Mouse (Mus musculus) midbrain, embryonic 14.5 days (tissue): ENCODE measurements at regions not wholly inside any gene's neighbourhood (a gene's known extent, or its start where the extent isn't known, plus 50 kb on each side); places are given as distances from the start of the nearest gene placed in this dataset.

Experiments
- ATAC-seq: fragments of 200-750 bp; cut with Nextera tagmentation; 2 replicates; pipeline ENCODE4 v1.8.0; 2017; ENCODE audit warnings: moderate number of reproducible peaks, moderate library complexity; ENCODE audit not compliant: low FRiP score, low TSS enrichment
- DNase-seq: peaks from one replicate; pipeline ENCODE4 v3.0.0-alpha.2; 2015
- H3K27ac ChIP-seq: fragments of 300-500 bp; sonication (generic); replicated peaks from 2 replicates; pipeline ENCODE4 v1.5.1; 2014; ENCODE audit warnings: mild to moderate bottlenecking, low read depth, low read length, moderate library complexity
- H3K27me3 ChIP-seq: fragments of 300-500 bp; sonication (generic); 2 replicates; pipeline ENCODE4 v1.6.1; 2014; ENCODE audit warnings: low read length, control low read depth, mixed read lengths; ENCODE audit not compliant: control insufficient read depth, insufficient read depth
- H3K36me3 ChIP-seq: fragments of 300-500 bp; sonication (generic); 2 replicates; pipeline ENCODE4 v1.6.1; 2014; ENCODE audit warnings: low read length, control low read depth; ENCODE audit not compliant: control insufficient read depth, insufficient read depth
- H3K4me1 ChIP-seq: fragments of 300-500 bp; sonication (generic); 2 replicates; pipeline ENCODE4 v1.6.1; 2014; ENCODE audit warnings: mild to moderate bottlenecking, antibody characterized with exemption, low read length, control low read depth; ENCODE audit not compliant: control insufficient read depth, insufficient read depth
- H3K4me2 ChIP-seq: fragments of 300-500 bp; sonication (generic); 2 replicates; pipeline ENCODE4 v1.6.1; 2014; ENCODE audit warnings: mild to moderate bottlenecking, low read length, moderate library complexity
- H3K4me3 ChIP-seq: fragments of 300-500 bp; sonication (generic); replicated peaks from 2 replicates; pipeline ENCODE4 v1.5.1; 2014; ENCODE audit warnings: low read depth, low read length
- H3K9ac ChIP-seq: fragments of 300-500 bp; sonication (generic); replicated peaks from 2 replicates; pipeline ENCODE4 v1.6.1; 2014; ENCODE audit warnings: mild to moderate bottlenecking, low read length, moderate library complexity
- H3K9me3 ChIP-seq: fragments of 300-500 bp; sonication (generic); 2 replicates; pipeline ENCODE4 v1.6.1; 2016; ENCODE audit warnings: low read length, control low read depth, mixed read lengths; ENCODE audit not compliant: control insufficient read depth
- WGBS: fragments of 180-500 bp; shearing (Covaris S2); extraction: QIAGEN DNeasy Blood & Tissue Kit; methylation state at CpG from one replicate; pipeline ENCODE4 v1.1.7; 2014; 5-methylcytosine and 5-hydroxymethylcytosine counted together

DNA sequence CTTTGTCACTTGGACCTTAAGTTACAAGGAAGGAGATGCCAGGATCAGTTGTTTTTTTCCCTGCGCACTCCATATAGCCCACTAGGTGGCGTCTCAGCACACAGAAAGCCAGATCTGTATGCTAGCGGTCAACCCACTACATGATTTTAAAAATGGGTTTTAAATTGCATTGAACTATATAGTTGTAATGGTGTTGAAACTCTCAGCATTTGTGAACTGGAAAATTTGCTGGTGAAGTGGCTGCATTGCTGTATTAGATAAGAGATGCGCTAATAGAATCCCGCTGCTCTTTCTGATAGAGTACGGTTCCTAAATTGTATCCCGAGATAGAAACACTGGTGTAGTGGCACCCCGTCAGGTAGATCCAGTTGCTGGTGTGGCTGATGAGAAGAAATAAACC is 261.9 kb upstream of the Mpped2 start:
- H3K27me3 ChIP-seq = no peaks in the 10 kb centered on the region
- H3K9ac ChIP-seq = no peak overlapping the region
- DNase-seq = peak; percentile 90
- no peak; the same call in 1 of the 2 replicates for ATAC-seq
- no peaks in the 10 kb centered on the region for H3K9me3 ChIP-seq
- H3K4me2 ChIP-seq = peak overlapping the region; percentile 52
- H3K4me3 ChIP-seq = peak overlapping the region; percentile 17; the same call in 1 of the 2 replicates
- 28% methylated on average over 8 of the region's 8 CpGs for WGBS
- H3K4me1 ChIP-seq = peaks cover 2% of the 10 kb centered on the region; the same call in 1 of the 2 replicates
- no peaks in the 10 kb centered on the region for H3K36me3 ChIP-seq
- H3K27ac ChIP-seq = no peak overlapping the region

DNA sequence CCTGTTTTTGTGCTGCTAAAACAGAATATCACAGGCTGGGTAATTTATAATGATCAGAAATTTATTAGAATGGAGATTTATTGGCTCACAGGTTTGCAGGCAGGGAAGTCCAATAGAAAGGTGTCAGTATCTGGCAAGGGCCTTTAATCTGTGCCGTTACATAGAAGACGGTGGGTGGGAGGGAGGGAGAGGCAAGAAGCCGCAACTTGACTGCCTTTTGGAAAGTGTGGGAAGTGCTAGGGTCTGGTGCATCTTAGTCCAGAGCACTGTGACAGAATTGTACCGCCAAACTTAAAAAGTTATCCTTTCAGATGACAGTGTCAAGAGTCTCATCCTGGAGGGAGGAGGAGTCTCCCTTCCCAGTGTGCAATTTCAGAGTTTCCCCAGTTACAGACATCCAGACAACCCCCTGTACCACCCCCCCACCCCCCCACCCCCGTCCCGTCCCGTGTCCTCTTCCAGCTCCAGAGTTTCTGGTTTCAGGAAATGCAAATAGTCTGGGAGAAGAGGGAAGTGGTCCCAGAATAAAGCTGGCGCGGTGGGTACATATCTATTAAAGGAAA is 261.4 kb upstream of the Mpped2 start:
- Histone ChIP-seq H3K27ac (no peak overlapping the region), H3K36me3 (no peaks in the 10 kb centered on the region), H3K4me2 (peak overlapping the region; percentile 52), H3K27me3 (no peaks in the 10 kb centered on the region), H3K4me1 (peaks cover 2% of the 10 kb centered on the region; the same call in 1 of the 2 replicates), H3K9me3 (no peaks in the 10 kb centered on the region), H3K9ac (no peak overlapping the region), H3K4me3 (peak overlapping the region; percentile 17; the same call in 1 of the 2 replicates)
- 16% methylated on average over 9 of the region's 9 CpGs for WGBS
- ATAC-seq (peak; percentile 27; the same call in 1 of the 2 replicates), DNase-seq (peak; percentile 30)

DNA sequence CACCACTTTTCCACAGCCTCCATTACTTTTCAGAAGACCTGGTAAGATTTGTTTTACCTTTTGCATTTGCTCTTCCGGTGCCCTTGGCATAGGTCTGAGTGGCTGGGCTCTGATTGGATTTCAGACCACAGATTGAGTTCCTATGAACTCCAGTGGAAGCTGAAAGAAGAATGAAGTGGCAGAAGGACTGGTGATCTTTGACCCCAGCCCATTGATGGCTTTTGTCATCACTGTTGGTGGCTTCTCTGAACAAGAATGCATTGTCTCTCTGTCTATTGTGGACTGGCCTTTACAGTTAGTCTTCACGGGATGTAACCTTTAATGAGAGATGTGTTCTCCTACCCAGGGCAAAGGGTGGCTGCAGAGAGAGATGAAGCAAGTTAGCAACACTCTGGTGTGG is 256.9 kb upstream of the Mpped2 start:
- H3K27ac ChIP-seq = no peak overlapping the region
- WGBS = 8% methylated on average over 2 of the region's 2 CpGs
- DNase-seq = no peak

DNA sequence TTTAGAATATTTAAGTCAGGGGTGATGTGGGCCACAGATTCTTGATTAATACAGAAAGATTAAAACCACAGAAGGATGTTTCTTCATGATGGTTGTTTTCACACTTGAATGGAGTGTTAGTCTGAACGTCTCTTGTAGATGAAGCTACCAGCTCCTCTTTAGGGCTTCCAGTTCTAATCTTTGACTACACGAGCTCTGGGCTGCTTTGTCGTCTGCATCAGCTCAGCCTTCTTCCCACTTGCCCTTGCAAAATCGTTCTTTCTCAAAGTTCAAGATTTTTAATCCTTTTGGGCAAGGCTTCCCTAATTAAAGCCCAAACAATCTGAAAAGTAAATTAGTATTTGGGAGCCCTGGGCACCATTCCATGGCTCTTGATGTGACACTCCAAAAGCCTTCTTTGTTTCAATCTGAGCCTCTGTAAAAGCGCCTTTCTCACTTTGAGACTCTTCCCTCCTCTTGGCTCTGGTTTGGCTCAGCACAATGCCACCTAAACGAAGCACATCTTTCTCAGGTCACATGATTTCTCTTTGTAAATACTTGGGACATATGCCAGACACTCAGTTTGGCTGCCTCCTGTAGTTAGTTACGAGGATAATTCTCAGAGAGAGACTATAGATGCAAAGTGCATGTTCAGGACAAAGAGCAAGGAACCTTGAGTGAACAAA is 238.6 kb upstream of the Mpped2 start:
- no peaks in the 10 kb centered on the region for H3K27me3 ChIP-seq
- H3K4me3 ChIP-seq = no peak overlapping the region
- ATAC-seq = peak; percentile 24; the same call in 1 of the 2 replicates
- no peaks in the 10 kb centered on the region for H3K4me1 ChIP-seq
- H3K9ac ChIP-seq = no peak overlapping the region
- H3K4me2 ChIP-seq = no peak overlapping the region
- no peaks in the 10 kb centered on the region for H3K9me3 ChIP-seq
- no peak overlapping the region for H3K27ac ChIP-seq
- peak; percentile 60 for DNase-seq
- WGBS = 56% methylated on average over 7 of the region's 7 CpGs
- no peaks in the 10 kb centered on the region for H3K36me3 ChIP-seq

More for the DNA sequence above, 256.9 kb upstream of the Mpped2 start:
- ATAC-seq = no peak
- Histone ChIP-seq H3K4me2 (no peak overlapping the region), H3K27me3 (no peaks in the 10 kb centered on the region), H3K4me3 (no peak overlapping the region), H3K4me1 (peaks cover 2% of the 10 kb centered on the region; the same call in 1 of the 2 replicates), H3K9ac (no peak overlapping the region), H3K36me3 (no peaks in the 10 kb centered on the region), H3K9me3 (no peaks in the 10 kb centered on the region)

DNA sequence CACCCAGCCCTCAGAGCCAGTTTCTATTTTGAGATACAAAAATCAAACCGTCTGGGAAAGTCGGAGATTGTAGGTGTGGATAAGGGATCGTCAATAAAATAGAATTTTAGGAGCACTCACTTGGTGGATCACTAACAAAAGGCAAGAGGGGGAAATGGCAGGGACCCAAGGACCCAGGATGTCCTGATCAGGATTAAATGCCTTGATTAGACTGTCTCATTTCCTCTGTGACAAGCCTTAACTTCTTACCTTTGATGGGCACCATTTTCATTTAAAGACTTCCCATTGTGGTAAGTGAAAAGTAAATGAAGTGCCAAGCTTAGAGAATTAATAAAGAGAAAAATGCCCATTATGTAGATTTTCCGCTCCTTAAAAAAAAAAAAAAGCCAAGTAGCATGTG is 238.0 kb upstream of the Mpped2 start:
- no peak overlapping the region for H3K27ac ChIP-seq
- WGBS = 79% methylated on average over 4 of the region's 4 CpGs

DNA sequence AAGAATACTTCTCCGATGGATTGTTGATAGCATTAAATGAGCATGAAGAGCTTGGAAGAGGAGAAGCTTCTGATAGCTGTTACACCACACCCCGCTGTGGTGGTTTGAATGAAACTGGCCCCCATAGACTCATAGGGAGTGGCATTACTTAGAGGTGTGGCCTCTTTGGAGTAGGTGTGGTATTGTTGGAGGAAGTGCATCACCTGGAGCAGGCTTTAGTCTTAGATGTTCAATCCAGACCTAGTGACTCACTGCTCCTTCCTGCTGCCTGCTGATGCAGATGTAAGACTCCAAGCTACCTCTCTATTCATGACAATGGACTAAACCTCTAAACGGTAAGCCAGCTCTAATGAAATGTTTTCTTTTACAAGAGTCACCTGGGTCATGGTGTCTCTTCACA is 237.1 kb upstream of the Mpped2 start:
- Histone ChIP-seq H3K36me3 (no peaks in the 10 kb centered on the region), H3K9me3 (no peaks in the 10 kb centered on the region), H3K27ac (no peak overlapping the region), H3K9ac (no peak overlapping the region), H3K4me1 (no peaks in the 10 kb centered on the region), H3K4me3 (no peak overlapping the region), H3K27me3 (no peaks in the 10 kb centered on the region), H3K4me2 (no peak overlapping the region)
- WGBS = 91% methylated on average over 3 of the region's 3 CpGs
- DNase-seq = no peak
- no peak for ATAC-seq

More for the DNA sequence above, 238.0 kb upstream of the Mpped2 start:
- no peak overlapping the region for H3K4me2 ChIP-seq
- ATAC-seq = no peak
- H3K36me3 ChIP-seq = no peaks in the 10 kb centered on the region
- no peaks in the 10 kb centered on the region for H3K9me3 ChIP-seq
- H3K4me3 ChIP-seq = no peak overlapping the region
- DNase-seq = no peak
- no peaks in the 10 kb centered on the region for H3K27me3 ChIP-seq
- no peaks in the 10 kb centered on the region for H3K4me1 ChIP-seq
- no peak overlapping the region for H3K9ac ChIP-seq

DNA sequence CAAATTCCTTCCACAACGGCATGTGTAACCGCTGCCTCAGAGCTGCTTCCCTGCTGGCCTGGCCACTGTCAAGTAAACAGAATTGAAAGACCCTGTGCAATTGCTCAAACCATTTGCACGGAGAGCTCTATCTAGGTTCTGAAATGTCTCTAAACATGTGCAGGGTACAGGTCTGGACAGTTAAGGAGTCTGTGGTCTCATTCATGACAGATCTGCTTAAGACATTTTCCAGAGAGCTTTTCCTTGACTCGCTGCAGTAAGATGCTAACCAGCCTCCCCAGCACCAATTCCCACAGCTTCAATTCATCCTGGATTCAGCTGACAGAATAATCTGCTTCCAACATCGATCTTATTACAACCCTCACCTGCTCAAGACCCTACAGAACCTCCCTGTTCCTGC is 235.1 kb upstream of the Mpped2 start:
- H3K27ac ChIP-seq = no peak overlapping the region
- no peaks in the 10 kb centered on the region for H3K27me3 ChIP-seq
- no peak overlapping the region for H3K4me3 ChIP-seq
- DNase-seq (no peak), ATAC-seq (no peak)
- no peaks in the 10 kb centered on the region for H3K9me3 ChIP-seq
- peaks cover 7% of the 10 kb centered on the region; the same call in 1 of the 2 replicates for H3K4me1 ChIP-seq
- H3K9ac ChIP-seq = no peak overlapping the region
- WGBS = 45% methylated on average over 5 of the region's 5 CpGs
- no peaks in the 10 kb centered on the region for H3K36me3 ChIP-seq
- H3K4me2 ChIP-seq = no peak overlapping the region

DNA sequence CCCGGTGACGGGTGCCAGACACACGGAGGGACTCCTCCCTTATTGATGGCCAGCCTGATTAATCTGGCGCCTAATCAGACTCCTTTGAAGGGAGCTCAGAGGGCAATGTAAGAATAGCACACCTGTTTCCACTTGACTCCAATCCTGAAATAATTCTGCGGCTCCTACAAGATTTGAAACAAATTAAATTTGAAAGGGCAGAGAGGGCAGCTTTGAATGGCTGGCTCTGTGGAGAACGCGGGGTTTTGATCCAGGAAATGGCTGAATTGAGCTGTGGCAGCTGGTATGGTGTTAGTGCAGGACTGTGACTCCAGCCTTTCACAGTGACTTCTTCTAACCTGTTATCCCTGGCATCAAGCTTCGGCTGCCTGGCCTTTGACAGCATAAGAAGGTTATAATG is 232.0 kb upstream of the Mpped2 start:
- H3K9me3 ChIP-seq = no peaks in the 10 kb centered on the region
- no peak for DNase-seq
- H3K4me1 ChIP-seq = peaks cover 7% of the 10 kb centered on the region; the same call in 1 of the 2 replicates
- H3K4me2 ChIP-seq = no peak overlapping the region
- ATAC-seq = no peak
- no peak overlapping the region for H3K4me3 ChIP-seq
- 63% methylated on average over 8 of the region's 8 CpGs for WGBS
- no peaks in the 10 kb centered on the region for H3K27me3 ChIP-seq
- no peaks in the 10 kb centered on the region for H3K36me3 ChIP-seq
- H3K27ac ChIP-seq = no peak overlapping the region
- no peak overlapping the region for H3K9ac ChIP-seq

DNA sequence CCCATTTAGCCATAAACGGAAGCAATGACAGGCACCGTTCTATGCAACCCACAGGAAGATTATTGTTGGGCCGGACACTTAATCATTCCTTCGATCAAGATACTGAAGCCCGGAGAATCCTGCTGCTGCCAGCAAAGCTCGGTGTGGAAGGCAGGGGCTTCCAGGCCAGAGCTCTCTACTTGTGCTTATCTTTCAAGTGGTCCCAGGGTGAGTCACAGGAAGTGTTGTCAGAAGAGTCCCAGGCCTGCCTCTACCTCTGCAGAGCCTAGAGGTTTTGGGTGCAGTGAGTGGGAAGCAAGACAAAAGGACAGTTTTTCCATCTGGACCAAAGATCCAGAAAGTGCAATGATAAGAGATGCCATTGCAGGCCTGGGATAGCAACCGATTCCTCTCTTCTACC is 231.6 kb upstream of the Mpped2 start:
- no peak overlapping the region for H3K27ac ChIP-seq
- no peaks in the 10 kb centered on the region for H3K36me3 ChIP-seq
- H3K4me3 ChIP-seq = no peak overlapping the region
- 85% methylated on average over 7 of the region's 7 CpGs for WGBS
- H3K9me3 ChIP-seq = no peaks in the 10 kb centered on the region
- ATAC-seq (no peak), DNase-seq (no peak)
- H3K4me2 ChIP-seq = no peak overlapping the region
- H3K9ac ChIP-seq = no peak overlapping the region
- H3K4me1 ChIP-seq = peaks cover 7% of the 10 kb centered on the region; the same call in 1 of the 2 replicates
- H3K27me3 ChIP-seq = no peaks in the 10 kb centered on the region
